Mouse (Mus musculus): Measurements from ENCODE around the gene Ppp1r1c. TPM values are rescaled to one million over a fixed set of nuclear protein-coding genes. Genes with fewer than 3 reads are reported as not detected.
A peak's percentile ranks its signal among the peaks of the same experiment; 100 is the strongest.

The Ppp1r1c gene
- polyA plus RNA-seq, 1 experiment from 2014 or later = not detected

DNA sequence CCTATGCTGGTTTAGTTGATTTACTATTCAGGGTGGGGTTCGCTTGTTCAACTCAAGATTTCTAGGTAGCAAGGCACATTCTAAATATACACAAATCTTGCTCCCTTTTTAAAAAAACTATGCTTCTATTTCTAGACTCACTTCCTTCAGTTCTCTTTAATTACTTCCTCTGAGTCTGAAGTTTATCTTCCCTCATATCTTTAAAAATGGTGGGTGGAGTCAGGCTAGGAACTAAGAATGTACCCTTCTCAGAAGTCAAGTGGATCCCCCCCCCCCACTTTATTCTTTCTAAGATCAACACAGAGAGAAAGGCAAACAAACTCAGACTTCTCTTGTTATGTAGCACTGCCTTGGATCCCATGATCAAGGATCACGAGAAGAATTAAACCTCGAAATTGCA lies 57.5 kb downstream of the Ppp1r1c start:
- Histone ChIP-seq H3K27me3 (ENCODE audit: control insufficient read depth, insufficient read depth, low read length) (no peaks in the 10 kb centered on the region), H3K4me3 (ENCODE audit: low read depth, low read length) (no peak overlapping the region), H3K9me3 (ENCODE audit: control insufficient read depth, low read depth, low read length) (no peaks in the 10 kb centered on the region), H3K27ac (ENCODE audit: low read length) (no peak overlapping the region), H3K4me2 (replicated peaks; ENCODE audit: low read depth, low read length) (no peak overlapping the region), H3K4me1 (ENCODE audit: control insufficient read depth, insufficient read depth, low read length) (no peaks in the 10 kb centered on the region), H3K9ac (replicated peaks; ENCODE audit: low read depth, low read length) (no peak overlapping the region), H3K36me3 (ENCODE audit: control insufficient read depth, insufficient read depth, low read length) (no peaks in the 10 kb centered on the region)
- no peak for ATAC-seq (ENCODE audit: insufficient number of reproducible peaks, insufficient read depth, low FRiP score, low read depth)
- WGBS = 72% methylated on average over 3 of the region's 3 CpGs

DNA sequence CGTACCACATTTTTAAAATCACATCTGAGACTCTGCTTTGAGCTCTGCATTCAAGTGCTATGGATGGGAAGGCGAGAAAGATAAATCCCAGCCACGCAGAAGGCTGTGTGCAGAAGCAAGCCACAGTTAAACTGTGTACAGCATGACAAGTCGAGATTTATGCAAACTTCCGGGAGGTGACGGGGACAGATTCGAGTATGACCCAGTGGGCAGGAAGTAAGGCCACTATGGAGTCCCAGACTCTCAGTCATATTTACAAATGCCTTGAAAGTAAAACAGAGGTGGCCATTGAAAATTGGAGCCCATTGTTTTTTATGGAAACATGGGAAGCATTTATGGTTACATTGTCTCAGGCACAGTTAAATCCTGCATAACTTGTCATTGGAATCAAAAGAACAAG lies 58.1 kb downstream of the Ppp1r1c start:
- Histone ChIP-seq H3K36me3 (ENCODE audit: control insufficient read depth, insufficient read depth, low read length) (no peaks in the 10 kb centered on the region), H3K9me3 (ENCODE audit: control insufficient read depth, low read depth, low read length) (no peaks in the 10 kb centered on the region), H3K4me2 (replicated peaks; ENCODE audit: low read depth, low read length) (no peak overlapping the region), H3K4me1 (ENCODE audit: control insufficient read depth, insufficient read depth, low read length) (no peaks in the 10 kb centered on the region), H3K9ac (replicated peaks; ENCODE audit: low read depth, low read length) (no peak overlapping the region), H3K4me3 (ENCODE audit: low read depth, low read length) (no peak overlapping the region), H3K27me3 (ENCODE audit: control insufficient read depth, insufficient read depth, low read length) (no peaks in the 10 kb centered on the region), H3K27ac (ENCODE audit: low read length) (no peak overlapping the region)
- 57% methylated on average over 7 of the region's 7 CpGs for WGBS
- no peak for ATAC-seq (ENCODE audit: insufficient number of reproducible peaks, insufficient read depth, low FRiP score, low read depth)

DNA sequence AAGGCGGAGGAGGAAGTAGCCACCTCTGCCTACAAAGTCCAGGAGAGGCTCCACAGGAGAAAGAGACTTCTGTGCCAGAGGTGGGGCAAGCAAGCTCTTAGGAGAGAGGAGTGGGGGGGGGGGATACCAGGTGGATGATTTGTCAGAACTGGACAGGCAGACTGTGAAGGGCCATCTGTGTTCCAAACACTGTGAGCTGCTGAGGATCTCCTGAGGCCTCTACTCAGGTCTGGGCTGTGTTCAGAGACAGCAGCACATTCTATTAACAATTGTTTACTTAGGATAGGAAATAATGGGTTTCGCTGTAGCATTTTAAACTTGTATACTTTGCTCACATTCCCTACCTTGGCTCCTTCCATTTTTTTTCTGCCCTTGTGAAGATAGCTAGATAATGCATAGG lies 61.0 kb downstream of the Ppp1r1c start:
- no peaks in the 10 kb centered on the region for H3K27me3 ChIP-seq (ENCODE audit: control insufficient read depth, insufficient read depth, low read length)
- H3K4me2 ChIP-seq (replicated peaks; ENCODE audit: low read depth, low read length) = no peak overlapping the region
- H3K27ac ChIP-seq (ENCODE audit: low read length) = no peak overlapping the region; the same call in 1 of the 2 replicates
- H3K4me1 ChIP-seq (ENCODE audit: control insufficient read depth, insufficient read depth, low read length) = no peaks in the 10 kb centered on the region
- no peaks in the 10 kb centered on the region for H3K9me3 ChIP-seq (ENCODE audit: control insufficient read depth, low read depth, low read length)
- no peak for ATAC-seq (ENCODE audit: insufficient number of reproducible peaks, insufficient read depth, low FRiP score, low read depth)
- no peak overlapping the region for H3K4me3 ChIP-seq (ENCODE audit: low read depth, low read length)
- no peak overlapping the region for H3K9ac ChIP-seq (replicated peaks; ENCODE audit: low read depth, low read length)
- H3K36me3 ChIP-seq (ENCODE audit: control insufficient read depth, insufficient read depth, low read length) = no peaks in the 10 kb centered on the region
- WGBS = 48% methylated on average over 2 of the region's 2 CpGs

DNA sequence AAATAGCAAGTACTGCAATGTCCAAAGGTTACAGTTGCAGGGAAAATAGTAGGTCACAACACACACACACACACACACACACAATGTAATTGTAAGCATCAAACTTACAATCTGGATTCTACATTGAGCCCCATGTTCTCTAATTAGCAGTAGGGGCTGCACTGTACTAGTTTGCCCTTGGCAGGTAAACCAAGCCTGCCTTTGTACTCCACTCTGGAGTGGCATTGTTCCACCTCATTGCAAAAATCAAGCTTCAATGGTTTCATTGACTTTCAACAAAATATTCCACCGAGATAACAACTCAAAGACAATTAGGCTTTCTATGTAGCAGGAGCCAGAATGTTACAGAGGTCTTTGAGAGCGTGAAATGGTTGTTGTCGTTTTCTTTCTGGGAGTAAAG lies 62.7 kb downstream of the Ppp1r1c start:
- Histone ChIP-seq H3K36me3 (ENCODE audit: control insufficient read depth, insufficient read depth, low read length) (no peaks in the 10 kb centered on the region), H3K27ac (ENCODE audit: low read length) (no peak overlapping the region), H3K27me3 (ENCODE audit: control insufficient read depth, insufficient read depth, low read length) (no peaks in the 10 kb centered on the region), H3K9ac (replicated peaks; ENCODE audit: low read depth, low read length) (no peak overlapping the region), H3K4me2 (replicated peaks; ENCODE audit: low read depth, low read length) (no peak overlapping the region), H3K4me1 (ENCODE audit: control insufficient read depth, insufficient read depth, low read length) (no peaks in the 10 kb centered on the region), H3K4me3 (ENCODE audit: low read depth, low read length) (no peak overlapping the region), H3K9me3 (ENCODE audit: control insufficient read depth, low read depth, low read length) (no peaks in the 10 kb centered on the region)
- ATAC-seq (ENCODE audit: insufficient number of reproducible peaks, insufficient read depth, low FRiP score, low read depth) = no peak
- WGBS = 84% methylated on average over 3 of the region's 3 CpGs

DNA sequence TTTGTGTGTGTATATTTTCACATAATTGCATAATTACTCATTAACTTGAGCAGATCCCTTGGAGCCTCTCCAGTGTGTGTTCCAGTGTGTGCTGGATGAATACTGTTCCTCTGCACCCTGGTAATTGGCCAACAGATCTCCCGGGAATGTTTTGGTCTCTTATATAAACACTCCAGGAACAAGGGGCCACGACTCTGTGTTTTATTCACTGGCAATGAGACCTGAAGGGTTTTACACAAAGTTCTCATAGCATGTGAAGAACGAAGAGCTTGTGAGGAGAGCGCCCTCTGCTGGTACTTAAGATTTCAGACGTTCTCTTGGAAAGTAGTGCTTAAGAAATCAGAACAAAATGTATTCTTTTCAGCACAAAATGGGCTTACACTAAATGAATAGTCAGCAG lies 66.8 kb downstream of the Ppp1r1c start:
- Histone ChIP-seq H3K4me1 (ENCODE audit: control insufficient read depth, insufficient read depth, low read length) (no peaks in the 10 kb centered on the region), H3K4me2 (replicated peaks; ENCODE audit: low read depth, low read length) (no peak overlapping the region), H3K4me3 (ENCODE audit: low read depth, low read length) (no peak overlapping the region), H3K9ac (replicated peaks; ENCODE audit: low read depth, low read length) (no peak overlapping the region), H3K36me3 (ENCODE audit: control insufficient read depth, insufficient read depth, low read length) (no peaks in the 10 kb centered on the region), H3K9me3 (ENCODE audit: control insufficient read depth, low read depth, low read length) (no peaks in the 10 kb centered on the region), H3K27me3 (ENCODE audit: control insufficient read depth, insufficient read depth, low read length) (no peaks in the 10 kb centered on the region), H3K27ac (ENCODE audit: low read length) (no peak overlapping the region)
- WGBS = 1% methylated on average over 5 of the region's 5 CpGs
- ATAC-seq (ENCODE audit: insufficient number of reproducible peaks, insufficient read depth, low FRiP score, low read depth) = peak; percentile 18; the same call in 1 of the 2 replicates

DNA sequence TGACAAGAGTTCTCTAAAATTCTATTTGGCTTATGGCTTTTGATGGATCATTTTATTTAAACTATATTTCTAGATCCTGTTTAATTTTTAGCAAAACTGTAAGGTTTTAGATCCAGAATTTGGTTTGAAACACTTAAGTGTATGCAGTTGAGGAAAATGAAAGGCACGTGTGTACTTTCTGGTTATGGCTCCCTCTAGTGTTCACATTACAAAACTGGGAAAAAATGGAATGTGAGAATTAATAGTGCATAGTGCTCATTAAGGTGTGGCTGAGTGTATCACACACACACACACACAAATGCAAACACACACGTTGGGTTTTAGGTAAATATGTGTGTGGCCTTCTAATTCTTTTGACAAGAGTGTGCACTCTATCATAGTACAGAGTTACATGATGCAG lies 70.2 kb downstream of the Ppp1r1c start:
- Histone ChIP-seq H3K9ac (replicated peaks; ENCODE audit: low read depth, low read length) (no peak overlapping the region), H3K27ac (ENCODE audit: low read length) (no peak overlapping the region), H3K4me1 (ENCODE audit: control insufficient read depth, insufficient read depth, low read length) (no peaks in the 10 kb centered on the region), H3K4me3 (ENCODE audit: low read depth, low read length) (no peak overlapping the region), H3K27me3 (ENCODE audit: control insufficient read depth, insufficient read depth, low read length) (no peaks in the 10 kb centered on the region), H3K9me3 (ENCODE audit: control insufficient read depth, low read depth, low read length) (no peaks in the 10 kb centered on the region), H3K4me2 (replicated peaks; ENCODE audit: low read depth, low read length) (no peak overlapping the region), H3K36me3 (ENCODE audit: control insufficient read depth, insufficient read depth, low read length) (no peaks in the 10 kb centered on the region)
- WGBS = 66% methylated on average over 2 of the region's 2 CpGs
- ATAC-seq (ENCODE audit: insufficient number of reproducible peaks, insufficient read depth, low FRiP score, low read depth) = no peak

DNA sequence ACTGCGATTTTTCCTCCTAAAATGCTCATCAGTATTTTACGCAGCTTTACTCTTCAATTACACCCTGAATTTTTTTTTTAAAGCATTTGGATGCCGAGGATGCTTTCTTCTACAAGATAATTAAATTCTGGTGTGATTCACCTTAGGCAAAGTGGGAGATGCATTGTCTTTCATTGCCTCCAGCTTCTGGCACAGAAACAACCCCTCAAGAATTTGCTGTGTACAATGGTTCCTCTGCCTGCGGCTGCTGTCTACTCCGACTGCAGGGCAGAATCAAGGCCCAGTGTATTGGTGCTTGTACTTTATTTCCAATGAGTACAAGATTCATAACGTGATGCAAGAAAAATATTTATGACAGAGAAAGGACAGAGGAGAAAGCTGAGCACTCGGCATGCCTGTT lies 73.2 kb downstream of the Ppp1r1c start:
- Histone ChIP-seq H3K4me3 (ENCODE audit: low read depth, low read length) (no peak overlapping the region), H3K27ac (ENCODE audit: low read length) (no peak overlapping the region), H3K4me2 (replicated peaks; ENCODE audit: low read depth, low read length) (no peak overlapping the region), H3K4me1 (ENCODE audit: control insufficient read depth, insufficient read depth, low read length) (no peaks in the 10 kb centered on the region), H3K36me3 (ENCODE audit: control insufficient read depth, insufficient read depth, low read length) (no peaks in the 10 kb centered on the region), H3K9ac (replicated peaks; ENCODE audit: low read depth, low read length) (no peak overlapping the region), H3K27me3 (ENCODE audit: control insufficient read depth, insufficient read depth, low read length) (no peaks in the 10 kb centered on the region), H3K9me3 (ENCODE audit: control insufficient read depth, low read depth, low read length) (no peaks in the 10 kb centered on the region)
- 55% methylated on average over 7 of the region's 7 CpGs for WGBS
- ATAC-seq (ENCODE audit: insufficient number of reproducible peaks, insufficient read depth, low FRiP score, low read depth) = no peak

DNA sequence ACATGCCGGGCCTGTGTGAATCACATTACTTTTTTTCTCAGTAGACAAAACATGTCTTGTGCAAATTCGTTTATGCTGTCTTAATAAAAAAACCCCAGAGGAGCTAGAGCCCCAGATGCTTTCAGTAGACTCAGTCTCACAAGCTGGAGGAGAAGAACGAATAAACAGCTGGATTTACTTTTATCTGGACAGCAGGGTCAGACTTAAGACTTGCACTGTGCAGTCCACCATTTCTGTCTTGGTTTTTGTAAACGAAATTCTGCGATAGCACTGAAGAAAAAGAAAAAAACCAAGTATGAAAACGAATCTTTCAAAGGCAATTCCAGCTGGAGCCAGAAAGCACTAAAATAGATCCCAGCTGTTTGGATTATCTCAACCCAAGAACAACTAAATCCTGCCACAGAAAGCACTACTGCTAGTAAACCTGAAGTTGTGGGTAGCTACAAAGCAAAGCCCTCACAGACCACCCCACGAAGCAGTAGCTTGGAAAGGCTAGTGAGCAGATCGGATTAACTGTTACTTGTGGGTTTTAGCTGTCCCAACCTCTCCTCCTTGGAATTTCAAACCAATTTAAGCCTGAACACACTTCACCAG lies 78.1 kb downstream of the Ppp1r1c start:
- Histone ChIP-seq H3K4me2 (replicated peaks; ENCODE audit: low read depth, low read length) (peak overlapping the region; percentile 20; the same call in 1 of the 2 replicates), H3K27me3 (ENCODE audit: control insufficient read depth, insufficient read depth, low read length) (no peaks in the 10 kb centered on the region), H3K36me3 (ENCODE audit: control insufficient read depth, insufficient read depth, low read length) (no peaks in the 10 kb centered on the region), H3K4me1 (ENCODE audit: control insufficient read depth, insufficient read depth, low read length) (peaks cover 6% of the 10 kb centered on the region), H3K9ac (replicated peaks; ENCODE audit: low read depth, low read length) (no peak overlapping the region), H3K4me3 (ENCODE audit: low read depth, low read length) (no peak overlapping the region), H3K27ac (ENCODE audit: low read length) (peak overlapping the region; percentile 90), H3K9me3 (ENCODE audit: control insufficient read depth, low read depth, low read length) (no peaks in the 10 kb centered on the region)
- peak; percentile 87; the same call in 1 of the 2 replicates for ATAC-seq (ENCODE audit: insufficient number of reproducible peaks, insufficient read depth, low FRiP score, low read depth)
- 27% methylated on average over 8 of the region's 8 CpGs for WGBS

DNA sequence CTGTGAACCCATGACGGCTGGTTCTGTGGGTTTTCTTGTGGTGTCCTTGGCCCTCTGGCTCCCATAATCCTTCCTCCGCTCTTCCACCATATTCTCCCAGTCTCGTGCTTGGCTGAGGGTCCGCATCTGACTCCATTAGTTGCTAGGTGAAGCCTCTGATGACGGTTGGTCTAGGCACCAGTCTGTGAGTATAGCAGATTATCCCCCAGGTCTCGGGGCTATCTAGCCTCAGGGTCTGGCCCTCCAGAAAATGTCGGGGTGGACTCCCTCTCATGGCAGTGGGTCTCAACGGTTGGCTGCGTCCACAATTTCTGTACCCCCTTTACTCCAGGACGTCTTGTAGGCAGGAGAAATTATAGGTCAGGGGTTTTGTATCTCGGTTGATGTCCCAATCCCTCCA lies 78.9 kb downstream of the Ppp1r1c start:
- Histone ChIP-seq H3K9ac (replicated peaks; ENCODE audit: low read depth, low read length) (no peak overlapping the region), H3K4me2 (replicated peaks; ENCODE audit: low read depth, low read length) (no peak overlapping the region), H3K4me3 (ENCODE audit: low read depth, low read length) (no peak overlapping the region), H3K9me3 (ENCODE audit: control insufficient read depth, low read depth, low read length) (no peaks in the 10 kb centered on the region), H3K4me1 (ENCODE audit: control insufficient read depth, insufficient read depth, low read length) (peaks cover 6% of the 10 kb centered on the region), H3K27ac (ENCODE audit: low read length) (peak overlapping the region; percentile 90), H3K36me3 (ENCODE audit: control insufficient read depth, insufficient read depth, low read length) (no peaks in the 10 kb centered on the region), H3K27me3 (ENCODE audit: control insufficient read depth, insufficient read depth, low read length) (no peaks in the 10 kb centered on the region)
- ATAC-seq (ENCODE audit: insufficient number of reproducible peaks, insufficient read depth, low FRiP score, low read depth) = no peak
- 79% methylated on average over 11 of the region's 11 CpGs for WGBS

Data from stomach, embryonic 14.5 days (tissue).